Comparison of ENCODE assay signal across 8 mouse cellular contexts in the genomic region with DNA sequence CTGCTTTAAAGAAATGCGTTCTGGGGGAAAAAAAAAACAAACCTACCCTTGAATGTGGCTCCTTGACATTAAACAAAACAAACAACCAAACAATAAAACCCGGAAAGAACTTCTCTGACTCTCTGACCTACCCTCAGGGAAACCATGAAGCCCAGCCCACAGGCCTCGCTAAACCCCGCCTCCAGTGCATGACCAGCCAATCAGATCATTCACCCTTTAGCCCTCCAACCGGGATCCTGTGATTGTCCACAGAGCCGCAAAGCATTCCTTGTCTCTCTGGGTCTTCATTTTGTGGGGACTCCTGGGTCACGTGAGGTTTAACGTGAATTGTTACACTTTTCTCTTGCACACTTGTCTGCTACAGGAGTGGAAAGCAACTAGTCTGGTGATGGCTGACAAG. TPM values are rescaled to one million over a fixed set of nuclear protein-coding genes. Genes with fewer than 3 reads are reported as not detected.
DNase-seq lines count a peak whose midpoint lies in the region; ATAC-seq lines count a peak whose summit lies in the region.

No protein-coding gene starts in this region.

- H3K4me1 ChIP-seq in heart, embryonic 11.5 days (ENCODE audit: control insufficient read depth, insufficient read depth, low read length) = peaks cover 4% of the 10 kb centered on the region; the same call in 1 of the 2 replicates
- peaks cover 9% of the 10 kb centered on the region for H3K4me1 ChIP-seq in liver, embryonic 16.5 days (ENCODE audit: control insufficient read depth, low read depth, low read length)

- DNase-seq in heart, adult 9 months (ENCODE audit: low spot score in 2 of 2) = no peak
- peak; percentile 95 for DNase-seq in R1 (ENCODE audit: low read depth, low spot score)
- DNase-seq in yolk sac, embryonic 10.5 days (ENCODE audit: low spot score) = peak; percentile 64
- no peak for DNase-seq in left cerebral cortex, postnatal 14 days (ENCODE audit: low spot score in 2 of 2)
- DNase-seq in T-cell, adult 2 months (ENCODE audit: low spot score) = no peak

- no peak overlapping the region for H3K4me3 ChIP-seq in heart, embryonic 11.5 days (ENCODE audit: low read depth, low read length)
- H3K4me3 ChIP-seq in liver, embryonic 16.5 days (ENCODE audit: low read depth, low read length) = peak overlapping the region; percentile 33

- H3K27ac ChIP-seq in heart, embryonic 11.5 days (ENCODE audit: low read depth, low read length) = no peak overlapping the region
- H3K27ac ChIP-seq in liver, embryonic 16.5 days (ENCODE audit: low read length) = no peak overlapping the region

- no peaks in the 10 kb centered on the region for H3K9me3 ChIP-seq in heart, embryonic 11.5 days (replicated peaks; ENCODE audit: control insufficient read depth, low read length)
- H3K9me3 ChIP-seq in liver, embryonic 16.5 days (replicated peaks; ENCODE audit: control insufficient read depth, low read length) = no peaks in the 10 kb centered on the region

- intact Hi-C loops in left cerebral cortex, postnatal 14 days (cut with DNase I) = loop anchor here (10.0 kb wide), 2 partner anchors 314 to 574 kb away; a partner anchor contains a TSS

- ATAC-seq in heart, embryonic 11.5 days (replicated peaks; ENCODE audit: insufficient number of reproducible peaks, low FRiP score, low TSS enrichment) = no peak
- ATAC-seq in granulocyte monocyte progenitor cell, adult 5-6 weeks (replicated peaks; ENCODE audit: poor library complexity, severe bottlenecking) = peak; percentile 70
- peak; percentile 61; the same call in 1 of the 2 replicates for ATAC-seq in liver, embryonic 16.5 days (ENCODE audit: low read depth)

- H3K4me2 ChIP-seq in heart, embryonic 11.5 days = peak overlapping the region; percentile 18
- peak overlapping the region; percentile 58 for H3K4me2 ChIP-seq in liver, embryonic 16.5 days (ENCODE audit: low read depth, low read length)

- no peaks in the 10 kb centered on the region for H3K36me3 ChIP-seq in heart, embryonic 11.5 days (ENCODE audit: control insufficient read depth, insufficient read depth, low read length)
- H3K36me3 ChIP-seq in liver, embryonic 16.5 days (ENCODE audit: control insufficient read depth, insufficient read depth) = no peaks in the 10 kb centered on the region

- no peak overlapping the region for H3K9ac ChIP-seq in heart, embryonic 11.5 days (ENCODE audit: low read depth, low read length)
- H3K9ac ChIP-seq in liver, embryonic 16.5 days (ENCODE audit: low read depth, low read length) = no peak overlapping the region

- WGBS in heart, embryonic 11.5 days (ENCODE audit: insufficient replicate concordance) = 22% methylated on average over 8 of the region's 8 CpGs
- 27% methylated on average over 8 of the region's 8 CpGs for WGBS in liver, embryonic 16.5 days (ENCODE audit: insufficient replicate concordance)

- no peaks in the 10 kb centered on the region for H3K27me3 ChIP-seq in heart, embryonic 11.5 days (ENCODE audit: control insufficient read depth, insufficient read depth, low read length)
- no peaks in the 10 kb centered on the region for H3K27me3 ChIP-seq in liver, embryonic 16.5 days (ENCODE audit: control insufficient read depth, insufficient read depth, low read depth, low read length)

RNA-seq across cellular contexts. Expression of a gene that starts 37.8 kb away (rescaled TPM):
- polyA plus RNA-seq in heart, embryonic 11.5 days (2014; fragmentation: Nextera tagmentation; extraction: Ambion mirVana) = 133 and 144 TPM in 2 replicates
- total RNA-seq in granulocyte monocyte progenitor cell, adult 5-6 weeks (2014; fragmentation: Nextera tagmentation) = 1.9 and 8.5 TPM in 2 replicates
- total RNA-seq in granulocyte monocyte progenitor cell, adult 5-6 weeks (2017) = 0.36 and 0.56 TPM in 2 replicates
- 22.2 and 30.4 TPM in 2 replicates for polyA plus RNA-seq in liver, embryonic 16.5 days (2015; fragmentation: Nextera tagmentation; extraction: Ambion mirVana)
- total RNA-seq in left cerebral cortex, postnatal 14 days (2021) = 10 to 100 TPM; 36.3 to 39.5 TPM

Comparison
In these comparisons a context has a peak if more than half of its experiments do, and no peak if none do; other contexts are left out.
1. DNase-seq: peak in R1 (single experiment) and yolk sac, embryonic 10.5 days (single experiment); none in heart, adult 9 months (0 of 2), left cerebral cortex, postnatal 14 days (0 of 2) and T-cell, adult 2 months (single experiment).